Mouse (Mus musculus): Measurements from ENCODE around the gene Bsn.

DNA sequence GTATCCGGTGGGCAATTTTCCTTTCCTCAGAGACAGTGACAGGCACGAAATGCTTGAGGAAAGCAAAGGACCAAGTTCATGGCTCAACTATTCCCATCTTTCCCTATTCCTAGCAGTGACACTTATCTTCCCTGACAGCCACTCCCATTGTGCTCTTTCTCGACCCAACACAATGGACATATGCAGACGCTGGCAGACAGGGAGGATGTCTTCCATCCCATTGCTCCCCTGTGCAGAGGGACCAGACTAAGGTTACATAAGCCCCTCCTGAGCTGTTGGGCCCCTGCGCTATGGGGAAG is 747 bp downstream of the Bsn start:
- no peak for TF ChIP-seq CTCF (IDR thresholded peaks at IDR 0.05; ENCODE audit: low read depth, low read length)
- no peak for TF ChIP-seq GATA1 (IDR thresholded peaks at IDR 0.05; ENCODE audit: borderline replicate concordance, low read length)
- no peak for TF ChIP-seq TAL1 (conservative IDR thresholded peaks at IDR 0.05; ENCODE audit: low read depth, low read length)
- TF ChIP-seq POLR2AphosphoS5 (IDR thresholded peaks at IDR 0.05; ENCODE audit: insufficient replicate concordance, low read depth, low read length): no peak
- TF ChIP-seq GATA2 (IDR thresholded peaks at IDR 0.05; ENCODE audit: borderline replicate concordance, low read depth, low read length): no peak
